Mouse (Mus musculus) lung, postnatal 0 days (tissue): ENCODE measurements at regions not wholly inside any gene's neighbourhood (a gene's known extent, or its start where the extent isn't known, plus 50 kb on each side); places are given as distances from the start of the nearest gene placed in this dataset.

Experiments
- ATAC-seq: fragments of 200-750 bp; cut with Nextera tagmentation; 2 replicates; pipeline ENCODE4 v1.8.0; 2017; ENCODE audit warnings: moderate library complexity
- DNase-seq: peaks from one replicate; pipeline ENCODE4 v3.0.0-alpha.2; 2016; ENCODE audit warnings: low spot score
- H3K27ac ChIP-seq: fragments of 300-500 bp; sonication (generic); 2 replicates; pipeline ENCODE4 v1.5.1; 2014; ENCODE audit warnings: antibody characterized with exemption, mild to moderate bottlenecking, low read length, mixed read lengths
- H3K27me3 ChIP-seq: fragments of 300-500 bp; sonication (generic); replicated peaks from 2 replicates; pipeline ENCODE4 v1.6.1; 2014; ENCODE audit warnings: low read length, mixed read lengths; ENCODE audit not compliant: insufficient read depth
- H3K36me3 ChIP-seq: fragments of 300-500 bp; sonication (generic); 2 replicates; pipeline ENCODE4 v1.6.1; 2014; ENCODE audit warnings: low read length, mixed read lengths; ENCODE audit not compliant: insufficient read depth
- H3K4me1 ChIP-seq: fragments of 300-500 bp; sonication (generic); 2 replicates; pipeline ENCODE4 v1.6.1; 2014; ENCODE audit warnings: antibody characterized with exemption, low read depth, low read length, mixed read lengths; ENCODE audit not compliant: insufficient read depth
- H3K4me2 ChIP-seq: fragments of 300-500 bp; sonication (generic); replicated peaks from 2 replicates; pipeline ENCODE4 v1.6.1; 2014; ENCODE audit warnings: low read depth, mild to moderate bottlenecking, low read length, moderate library complexity, mixed read lengths
- H3K4me3 ChIP-seq: fragments of 300-500 bp; sonication (generic); 2 replicates; pipeline ENCODE4 v1.5.1; 2014; ENCODE audit warnings: low read depth, low read length
- H3K9ac ChIP-seq: fragments of 300-500 bp; sonication (generic); replicated peaks from 2 replicates; pipeline ENCODE4 v1.6.1; 2014; ENCODE audit warnings: low read depth, mild to moderate bottlenecking
- H3K9me3 ChIP-seq: fragments of 300-500 bp; sonication (generic); 2 replicates; pipeline ENCODE4 v1.6.1; 2016; ENCODE audit warnings: low read length, mixed read lengths
- CTCF ChIP-seq: IDR thresholded peaks from 2 replicates; pipeline ENCODE4 v1.5.1; 2016; ENCODE audit warnings: antibody characterized with exemption, mild to moderate bottlenecking
- EP300 ChIP-seq: IDR thresholded peaks from 2 replicates; pipeline ENCODE4 v1.6.1; 2016; ENCODE audit warnings: antibody characterized with exemption, mild to moderate bottlenecking, control low read depth
- WGBS: fragments of 180-500 bp; shearing (Covaris S2); extraction: QIAGEN DNeasy Blood & Tissue Kit; methylation state at CpG from one replicate; pipeline ENCODE4 v1.1.7; 2014; 5-methylcytosine and 5-hydroxymethylcytosine counted together

GRCm38 (mm10) chr2:51457717-51458116, 169.6 kb upstream of the Tas2r134 start:
- Histone ChIP-seq H3K4me1 (no peaks in the 10 kb centered on the region), H3K9me3 (no peaks in the 10 kb centered on the region), H3K4me2 (no peak overlapping the region), H3K36me3 (no peaks in the 10 kb centered on the region), H3K27me3 (no peaks in the 10 kb centered on the region), H3K27ac (no peak overlapping the region), H3K9ac (no peak overlapping the region), H3K4me3 (no peak overlapping the region)
- TF ChIP-seq CTCF: no peak
- no peak for TF ChIP-seq EP300
- WGBS: 80% methylated on average over 2 of the region's 2 CpGs
- DNase-seq: no peak
- ATAC-seq: no peak

- Histone ChIP-seq H3K27ac (no peak overlapping the region), H3K4me2 (no peak overlapping the region), H3K36me3 (no peaks in the 10 kb centered on the region), H3K9ac (no peak overlapping the region), H3K27me3 (no peaks in the 10 kb centered on the region), H3K4me3 (no peak overlapping the region), H3K4me1 (no peaks in the 10 kb centered on the region), H3K9me3 (no peaks in the 10 kb centered on the region)
- WGBS: 71% methylated on average over 7 of the region's 7 CpGs
- DNase-seq (no peak), ATAC-seq (no peak)
- TF ChIP-seq EP300 (no peak), CTCF (no peak)
Observed at GRCm38 (mm10) chr2:51452816-51453215, 174.5 kb upstream of the Tas2r134 start.

DNA sequence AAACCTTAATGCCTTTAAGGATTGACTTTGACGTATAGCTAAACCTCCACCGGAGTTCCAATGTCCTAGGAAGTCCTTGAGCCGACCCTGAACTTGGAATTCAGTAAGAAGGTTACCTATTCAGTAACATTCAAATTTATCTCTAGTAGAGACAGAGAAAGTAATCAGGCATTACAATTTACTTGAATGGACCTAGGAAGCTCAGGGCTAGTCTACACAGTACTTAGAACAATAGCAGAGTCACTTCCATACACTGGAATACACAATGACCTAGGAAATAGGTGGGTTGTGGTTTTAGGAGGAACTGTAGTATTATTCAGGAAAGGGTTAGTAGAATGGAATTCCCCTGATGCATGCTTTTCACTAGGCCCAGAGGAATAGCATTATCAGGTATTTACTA, 179.2 kb upstream of the Tas2r134 start:
- no peak overlapping the region for H3K9ac ChIP-seq
- H3K27me3 ChIP-seq: no peaks in the 10 kb centered on the region
- H3K4me1 ChIP-seq: no peaks in the 10 kb centered on the region
- no peaks in the 10 kb centered on the region for H3K36me3 ChIP-seq
- no peak overlapping the region for H3K4me2 ChIP-seq
- H3K27ac ChIP-seq: no peak overlapping the region
- TF ChIP-seq EP300 (no peak), CTCF (no peak)
- ATAC-seq: no peak
- 92% methylated on average over 3 of the region's 3 CpGs for WGBS
- no peaks in the 10 kb centered on the region for H3K9me3 ChIP-seq
- H3K4me3 ChIP-seq: no peak overlapping the region
- DNase-seq: no peak

DNA sequence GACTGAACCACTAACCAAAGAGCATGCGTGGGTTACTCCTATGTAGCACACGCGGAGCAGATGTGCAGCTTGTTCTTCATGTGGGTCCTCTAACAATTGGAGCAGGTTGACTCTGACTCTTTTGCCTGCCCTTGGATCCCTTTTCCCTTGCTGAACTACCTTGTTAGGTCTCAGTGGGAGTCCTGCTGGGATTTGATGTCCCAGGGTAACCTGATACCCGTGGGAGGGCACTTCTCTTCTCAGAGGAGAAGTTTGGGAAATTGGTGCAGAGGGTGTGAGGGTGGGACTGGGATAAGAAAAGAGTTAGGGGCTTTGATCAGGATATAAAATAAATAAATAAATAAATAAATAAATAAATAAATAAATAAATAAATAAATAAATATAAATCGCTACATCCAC, 179.7 kb upstream of the Tas2r134 start:
- Histone ChIP-seq H3K4me3 (no peak overlapping the region), H3K9ac (no peak overlapping the region), H3K27ac (no peak overlapping the region), H3K4me1 (no peaks in the 10 kb centered on the region), H3K9me3 (no peaks in the 10 kb centered on the region), H3K36me3 (no peaks in the 10 kb centered on the region), H3K27me3 (no peaks in the 10 kb centered on the region), H3K4me2 (no peak overlapping the region)
- DNase-seq: no peak
- ATAC-seq: no peak
- 91% methylated on average over 5 of the region's 5 CpGs for WGBS
- TF ChIP-seq CTCF: no peak
- TF ChIP-seq EP300: no peak

DNA sequence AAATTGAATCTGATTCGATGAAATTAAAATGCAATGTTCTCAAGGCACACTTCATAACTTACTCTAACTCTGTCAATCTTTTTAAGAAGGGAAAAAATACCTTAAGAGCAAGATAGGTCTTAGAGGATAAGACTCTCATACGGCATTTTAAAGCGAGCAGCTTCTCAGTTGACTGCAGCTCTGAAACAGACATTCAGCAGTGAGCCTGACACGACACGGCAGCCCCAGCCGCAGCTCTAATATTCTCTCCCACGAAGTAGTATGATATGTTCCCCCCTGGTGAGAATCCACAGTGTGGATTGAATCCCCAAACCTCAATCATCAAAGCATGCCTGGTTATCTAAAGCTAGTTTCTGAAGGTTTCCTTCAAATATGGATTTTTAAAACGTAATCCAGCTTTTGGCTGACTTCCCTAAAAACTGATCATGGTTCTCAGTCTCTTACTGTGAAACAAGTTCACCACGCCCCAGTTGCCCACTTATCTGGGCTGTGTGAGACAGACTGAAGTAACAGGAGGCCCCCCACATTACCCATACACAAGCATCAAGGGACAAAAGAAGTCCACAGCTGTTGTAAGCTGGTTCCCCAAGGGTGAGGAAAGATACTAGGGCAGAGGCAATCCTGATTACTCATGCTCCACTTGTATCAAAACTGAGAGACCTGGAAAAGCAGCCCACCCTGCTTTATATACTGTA, 182.8 kb upstream of the Tas2r134 start:
- Histone ChIP-seq H3K4me2 (no peak overlapping the region), H3K27me3 (no peaks in the 10 kb centered on the region), H3K9ac (no peak overlapping the region), H3K4me1 (no peaks in the 10 kb centered on the region), H3K27ac (no peak overlapping the region), H3K36me3 (no peaks in the 10 kb centered on the region), H3K9me3 (no peaks in the 10 kb centered on the region), H3K4me3 (no peak overlapping the region)
- DNase-seq (no peak), ATAC-seq (no peak)
- TF ChIP-seq CTCF (no peak), EP300 (no peak)
- 60% methylated on average over 9 of the region's 9 CpGs for WGBS

GRCm38 (mm10) chr2:51443946-51444345, 183.4 kb upstream of the Tas2r134 start:
- Histone ChIP-seq H3K9me3 (no peaks in the 10 kb centered on the region), H3K4me3 (no peak overlapping the region), H3K36me3 (no peaks in the 10 kb centered on the region), H3K27me3 (no peaks in the 10 kb centered on the region), H3K4me1 (no peaks in the 10 kb centered on the region), H3K4me2 (no peak overlapping the region), H3K27ac (no peak overlapping the region), H3K9ac (no peak overlapping the region)
- no peak for TF ChIP-seq CTCF
- TF ChIP-seq EP300: no peak
- DNase-seq: no peak
- no peak for ATAC-seq
- 47% methylated on average over 3 of the region's 3 CpGs for WGBS

DNA sequence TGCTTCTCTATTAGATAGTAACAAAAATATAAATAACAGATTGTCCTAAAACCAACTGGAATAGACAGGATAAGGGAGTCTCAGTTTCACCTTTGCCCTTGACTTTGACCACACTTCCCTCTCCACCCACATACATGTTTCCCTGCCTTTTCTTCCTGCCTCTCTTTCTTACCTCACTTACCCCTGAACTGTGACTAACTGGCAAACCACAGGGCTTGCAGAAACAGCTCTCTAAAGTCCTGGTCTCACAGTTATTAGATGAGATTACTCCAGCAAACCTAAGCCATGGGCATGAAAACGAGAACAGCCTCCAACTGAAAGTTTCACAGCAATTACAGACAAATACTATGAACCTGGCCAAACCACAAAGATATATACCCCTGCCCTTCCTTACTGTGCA, 188.3 kb upstream of the Tas2r134 start:
- no peak overlapping the region for H3K4me3 ChIP-seq
- H3K4me1 ChIP-seq: no peaks in the 10 kb centered on the region
- H3K9me3 ChIP-seq: no peaks in the 10 kb centered on the region
- H3K36me3 ChIP-seq: no peaks in the 10 kb centered on the region
- WGBS: 67% methylated on average over 1 of the region's 1 CpGs
- no peaks in the 10 kb centered on the region for H3K27me3 ChIP-seq
- DNase-seq (no peak), ATAC-seq (no peak)
- TF ChIP-seq EP300 (no peak), CTCF (no peak)
- H3K9ac ChIP-seq: no peak overlapping the region
- no peak overlapping the region for H3K27ac ChIP-seq
- H3K4me2 ChIP-seq: no peak overlapping the region
